Mouse (Mus musculus): ENCODE data around the gene Cd22. TPM values are rescaled to one million over a fixed set of nuclear protein-coding genes. Genes with fewer than 3 reads are reported as not detected.

The Cd22 gene
- total and polyA plus RNA-seq, 3 experiments, result 42.3 to 180 (median 90.6) TPM

DNA sequence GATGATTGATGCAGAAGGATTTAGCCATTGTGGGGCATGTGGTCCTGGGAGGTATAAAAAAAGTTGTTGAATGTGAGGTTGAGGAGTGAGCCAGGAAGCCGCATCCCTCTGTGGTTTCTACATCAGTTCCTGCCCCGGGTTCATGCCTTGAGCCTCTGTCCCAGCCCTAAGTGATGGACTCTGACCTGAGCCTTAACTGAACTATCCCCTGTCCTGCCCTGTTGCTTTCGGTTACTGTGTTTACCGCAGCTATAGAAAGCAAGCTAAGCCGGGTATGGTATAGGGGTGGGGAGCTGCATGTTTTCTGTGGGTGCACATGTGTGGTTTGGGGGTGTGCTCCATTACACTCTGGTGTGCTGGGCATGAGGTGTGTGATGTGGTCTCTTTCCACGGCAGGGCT, 29.6 kb upstream of the Cd22 start:
- no peak overlapping the region for H3K27ac ChIP-seq (ENCODE audit: insufficient read depth, low read depth)
- no peaks in the 10 kb centered on the region for H3K9me3 ChIP-seq (replicated peaks; ENCODE audit: low read length)
- H3K4me1 ChIP-seq (ENCODE audit: control insufficient read depth in 1 of 2, insufficient read depth in 2 of 2), result peaks cover 0 to 8% of the 10 kb centered on the region in 2 experiments; a peak in 2 of 4 replicates
- TF ChIP-seq GABPA (IDR thresholded peaks at IDR 0.05; ENCODE audit: insufficient replicate concordance, low read depth, low read length), result no peak
- TF ChIP-seq HCFC1 (IDR thresholded peaks at IDR 0.05; ENCODE audit: low read depth, low read length), result no peak
- no peak for TF ChIP-seq IRF4 (IDR thresholded peaks at IDR 0.05; ENCODE audit: low read depth, low read length)
- no peak for TF ChIP-seq USF1 (IDR thresholded peaks at IDR 0.05; ENCODE audit: low read depth, low read length)
- TF ChIP-seq MAX (IDR thresholded peaks at IDR 0.05; ENCODE audit: low read length), result no peak
- no peak for TF ChIP-seq EP300 (IDR thresholded peaks at IDR 0.05; ENCODE audit: low read length)
- TF ChIP-seq UBTF (IDR thresholded peaks at IDR 0.05; ENCODE audit: low read depth, low read length), result no peak
- no peak for TF ChIP-seq POLR2AphosphoS2 (IDR thresholded peaks at IDR 0.05; ENCODE audit: low read depth, low read length)
- no peak for TF ChIP-seq TBP (conservative IDR thresholded peaks at IDR 0.05; ENCODE audit: low read depth, low read length)
- no peak for TF ChIP-seq MAFK (IDR thresholded peaks at IDR 0.05; ENCODE audit: insufficient replicate concordance, low read length)
- no peak for TF ChIP-seq CHD1 (IDR thresholded peaks at IDR 0.05; ENCODE audit: low read depth, low read length)
- TF ChIP-seq JUND (conservative IDR thresholded peaks at IDR 0.05; ENCODE audit: low read depth, low read length), result no peak
- TF ChIP-seq CTCF (conservative IDR thresholded peaks at IDR 0.05 in 1 of 2, IDR thresholded peaks at IDR 0.05 in 1 of 2; ENCODE audit: low read depth in 2 of 2, low read length in 2 of 2), result no peak
- TF ChIP-seq CHD2 (IDR thresholded peaks at IDR 0.05; ENCODE audit: low read length), result no peak
- no peak for TF ChIP-seq POLR2A (IDR thresholded peaks at IDR 0.05; ENCODE audit: low read depth, low read length)
- TF ChIP-seq ETS1 (conservative IDR thresholded peaks at IDR 0.05; ENCODE audit: low read depth, low read length), result no peak
- no peak for TF ChIP-seq E2F4 (IDR thresholded peaks at IDR 0.05; ENCODE audit: insufficient replicate concordance, low read depth, low read length)
- TF ChIP-seq SIN3A (IDR thresholded peaks at IDR 0.05; ENCODE audit: low read length), result no peak
- H3K4me3 ChIP-seq (replicated peaks in 1 of 3; ENCODE audit: low read depth in 2 of 3, low read length in 2 of 3, poor library complexity in 1 of 3), result no peak overlapping the region
- H3K79me2 ChIP-seq (replicated peaks; ENCODE audit: control insufficient read depth, extremely low read depth, insufficient read depth, poor library complexity, severe bottlenecking), result no peaks in the 10 kb centered on the region
- no peak for DNase-seq (ENCODE audit: extremely low read depth)
- dilution Hi-C loops (cut with MboI; ENCODE audit: extremely low pct_ligation_motif_present, extremely low pct_unique_long_range_greater_than_20kb, low sequenced_read_pairs), result no loop called here
- H3K9ac ChIP-seq (ENCODE audit: insufficient read depth, low read depth), result no peak overlapping the region
- H3K27me3 ChIP-seq (replicated peaks), result peaks cover 2% of the 10 kb centered on the region
- no peaks in the 10 kb centered on the region for H3K36me3 ChIP-seq (replicated peaks in 1 of 2; ENCODE audit: control insufficient read depth in 1 of 2, insufficient read depth in 1 of 2, low read length in 1 of 2)
- no peak overlapping the region for H3K4me2 ChIP-seq (ENCODE audit: insufficient read depth, low read depth, poor library complexity, severe bottlenecking)
- in situ Hi-C loops (cut with MboI; ENCODE audit: low pct_ligation_motif_present, low pct_unique_long_range_greater_than_20kb, low sequenced_read_pairs), result loop anchor here (5.0 kb wide), 1 partner anchor 32 kb away; no protein-coding TSS in a partner anchor

DNA sequence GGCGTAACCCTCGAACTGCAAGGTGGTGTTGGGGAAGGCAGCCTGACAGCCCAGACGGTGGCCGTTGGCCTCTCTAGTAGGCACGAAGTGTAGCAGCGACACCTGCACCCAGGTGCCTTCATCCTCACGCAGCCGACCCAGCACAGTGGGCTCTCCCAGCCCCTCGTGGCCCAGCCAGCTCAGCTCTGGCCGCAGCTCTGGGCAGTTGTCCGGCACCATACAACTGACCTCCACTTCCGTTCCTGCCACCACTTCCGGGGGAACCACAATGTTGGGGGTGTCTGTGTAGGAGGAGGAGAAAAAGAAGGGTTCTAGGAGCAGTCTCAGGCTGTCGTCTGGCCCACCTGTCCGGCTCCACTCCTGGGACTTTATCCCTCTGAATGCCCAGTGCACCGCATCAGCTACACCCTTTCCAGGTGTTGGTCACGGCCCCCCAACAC, 28.9 kb upstream of the Cd22 start:
- no peak for DNase-seq (ENCODE audit: extremely low read depth)
- H3K4me1 ChIP-seq (ENCODE audit: control insufficient read depth in 1 of 2, insufficient read depth in 2 of 2), result peaks cover 0 to 9% of the 10 kb centered on the region in 2 experiments; a peak in 2 of 4 replicates
- H3K9ac ChIP-seq (ENCODE audit: insufficient read depth, low read depth), result no peak overlapping the region
- TF ChIP-seq JUN (IDR thresholded peaks at IDR 0.05; ENCODE audit: insufficient read depth, low read depth, low read length) (no peak), CTCF (conservative IDR thresholded peaks at IDR 0.05 in 1 of 2, IDR thresholded peaks at IDR 0.05 in 1 of 2; ENCODE audit: low read depth in 2 of 2, low read length in 2 of 2) (no peak), CHD2 (IDR thresholded peaks at IDR 0.05; ENCODE audit: low read length) (no peak), ZC3H11A (IDR thresholded peaks at IDR 0.05; ENCODE audit: low read depth, low read length) (no peak), RCOR1 (conservative IDR thresholded peaks at IDR 0.05; ENCODE audit: low read depth, low read length) (no peak), RAD21 (IDR thresholded peaks at IDR 0.05; ENCODE audit: low read depth, low read length) (no peak), USF1 (IDR thresholded peaks at IDR 0.05; ENCODE audit: low read depth, low read length) (no peak), MYC (IDR thresholded peaks at IDR 0.05; ENCODE audit: low read depth, low read length) (no peak), ZNF384 (IDR thresholded peaks at IDR 0.05; ENCODE audit: low read depth, low read length) (no peak), ETS1 (conservative IDR thresholded peaks at IDR 0.05; ENCODE audit: low read depth, low read length) (no peak), TCF12 (IDR thresholded peaks at IDR 0.05; ENCODE audit: low read depth, low read length) (no peak)
- H3K9me3 ChIP-seq (replicated peaks; ENCODE audit: low read length), result no peaks in the 10 kb centered on the region
- in situ Hi-C loops (cut with MboI; ENCODE audit: low pct_ligation_motif_present, low pct_unique_long_range_greater_than_20kb, low sequenced_read_pairs), result no loop called here
- H3K27me3 ChIP-seq (replicated peaks), result peaks cover 2% of the 10 kb centered on the region
- H3K27ac ChIP-seq (ENCODE audit: insufficient read depth, low read depth), result no peak overlapping the region
- H3K79me2 ChIP-seq (replicated peaks; ENCODE audit: control insufficient read depth, extremely low read depth, insufficient read depth, poor library complexity, severe bottlenecking), result no peaks in the 10 kb centered on the region
- dilution Hi-C loops (cut with MboI; ENCODE audit: extremely low pct_ligation_motif_present, extremely low pct_unique_long_range_greater_than_20kb, low sequenced_read_pairs), result no loop called here
- H3K4me3 ChIP-seq (replicated peaks in 1 of 3; ENCODE audit: low read depth in 2 of 3, low read length in 2 of 3, poor library complexity in 1 of 3), result no peak overlapping the region
- H3K36me3 ChIP-seq (replicated peaks in 1 of 2; ENCODE audit: control insufficient read depth in 1 of 2, insufficient read depth in 1 of 2, low read length in 1 of 2), result no peaks in the 10 kb centered on the region
- no peak overlapping the region for H3K4me2 ChIP-seq (ENCODE audit: insufficient read depth, low read depth, poor library complexity, severe bottlenecking)

All from CH12.LX (cell line).